ENCODE assay signal across 20 mouse cellular contexts in the genomic region with DNA sequence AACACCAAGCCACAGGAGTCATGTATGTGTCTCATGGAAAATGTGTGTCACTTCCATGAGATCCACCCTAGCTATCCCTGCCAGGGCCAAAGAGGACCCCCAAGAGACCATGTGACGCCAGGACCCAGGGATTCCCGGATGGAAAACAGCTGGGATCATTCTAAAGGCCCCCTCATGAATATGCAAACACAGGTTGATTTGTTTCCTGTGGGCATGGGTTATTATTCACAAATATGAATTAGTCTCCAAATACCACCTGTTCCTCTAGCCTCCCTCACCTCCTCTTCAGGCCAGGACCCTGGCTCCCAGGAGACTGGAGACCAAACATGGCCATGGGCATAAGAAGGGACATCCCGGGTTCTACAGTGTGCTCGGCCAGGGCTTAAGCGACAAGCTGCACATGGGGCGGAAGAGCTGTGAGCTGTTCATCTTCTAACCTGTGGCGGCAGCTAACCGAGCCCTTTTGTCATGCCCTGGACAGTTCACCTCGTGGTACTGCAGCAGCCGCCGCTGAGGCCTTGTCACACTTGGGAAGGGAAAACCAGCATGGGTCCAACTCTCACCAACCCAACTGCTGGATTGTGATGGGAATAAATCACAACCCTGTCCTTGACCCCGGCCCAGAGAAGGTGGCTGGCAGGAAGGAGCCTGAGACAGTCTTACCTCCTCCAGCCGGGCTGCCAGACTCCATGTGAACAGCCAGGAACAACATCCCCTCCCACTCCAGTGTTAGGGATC. TPM values are rescaled to one million over a fixed set of nuclear protein-coding genes. Genes with fewer than 3 reads are reported as not detected.
DNase-seq lines count a peak whose midpoint lies in the region; ATAC-seq and TF ChIP-seq lines count a peak whose summit lies in the region.
"Had no signal": no experiment of that assay in that cellular context is flagged by ENCODE, and none has a peak within 500 bp of the region (broad histone marks: within the 10 kb centered on the region; RNA-seq: fewer than 3 reads in every experiment).

No protein-coding gene starts in this region.

- no peak overlapping the region for H3K4me3 ChIP-seq in hindbrain, embryonic 10.5 days
- no peak overlapping the region for H3K4me3 ChIP-seq in hindbrain, embryonic 16.5 days (ENCODE audit: low read length)
- no peak overlapping the region for H3K4me3 ChIP-seq in midbrain, embryonic 13.5 days (replicated peaks)
- no peak overlapping the region for H3K4me3 ChIP-seq in midbrain, embryonic 14.5 days (replicated peaks; ENCODE audit: low read depth, low read length)
- H3K4me3 ChIP-seq in limb, embryonic 10.5 days = no peak overlapping the region
- no peak overlapping the region for H3K4me3 ChIP-seq in left cerebral cortex, adult 2 months
- H3K4me3 ChIP-seq: gastrocnemius, adult 2 months; liver, embryonic 15.5 days; midbrain, embryonic 15.5 days had no signal

- intact Hi-C loops in left cerebral cortex, adult 2 months (cut with DNase I) = no loop called here

- H3K36me3 ChIP-seq in hindbrain, embryonic 10.5 days = peaks cover 95% of the 10 kb centered on the region
- H3K36me3 ChIP-seq in hindbrain, embryonic 16.5 days (ENCODE audit: control insufficient read depth, insufficient read depth, low read length) = no peaks in the 10 kb centered on the region; the same call in 1 of the 2 replicates
- H3K36me3 ChIP-seq in midbrain, embryonic 13.5 days = peaks cover 40% of the 10 kb centered on the region
- H3K36me3 ChIP-seq in midbrain, embryonic 14.5 days (ENCODE audit: control insufficient read depth, insufficient read depth, low read length) = peaks cover 21% of the 10 kb centered on the region
- peaks cover 82% of the 10 kb centered on the region for H3K36me3 ChIP-seq in limb, embryonic 10.5 days
- H3K36me3 ChIP-seq: G1E; liver, embryonic 15.5 days had no signal

- peak overlapping the region; percentile 53 for H3K27ac ChIP-seq in hindbrain, embryonic 10.5 days
- no peak overlapping the region for H3K27ac ChIP-seq in hindbrain, embryonic 16.5 days (ENCODE audit: low read depth, low read length)
- peak overlapping the region; percentile 4; the same call in 1 of the 2 replicates for H3K27ac ChIP-seq in midbrain, embryonic 13.5 days
- H3K27ac ChIP-seq in midbrain, embryonic 14.5 days (replicated peaks; ENCODE audit: low read depth, low read length) = no peak overlapping the region
- H3K27ac ChIP-seq in limb, embryonic 10.5 days = peak overlapping the region; percentile 4; the same call in 1 of the 2 replicates
- H3K27ac ChIP-seq in left cerebral cortex, adult 2 months = no peak overlapping the region
- H3K27ac ChIP-seq: gastrocnemius, adult 2 months; liver, embryonic 15.5 days; midbrain, embryonic 15.5 days had no signal

- 74% methylated on average over 13 of the region's 13 CpGs for WGBS in hindbrain, embryonic 10.5 days
- 39% methylated on average over 13 of the region's 13 CpGs for WGBS in hindbrain, embryonic 16.5 days
- 65% methylated on average over 13 of the region's 13 CpGs for WGBS in midbrain, embryonic 13.5 days
- 64% methylated on average over 13 of the region's 13 CpGs for WGBS in midbrain, embryonic 14.5 days
- 82% methylated on average over 13 of the region's 13 CpGs for WGBS in limb, embryonic 10.5 days

- peak; percentile 32 to 40 for DNase-seq in adrenal gland, postnatal 36 days
- no peak for DNase-seq in adrenal gland, adult 2 months
- no peak for DNase-seq in hindbrain, embryonic 10.5 days (ENCODE audit: low spot score)
- DNase-seq in midbrain, embryonic 14.5 days = no peak
- no peak for DNase-seq in limb, embryonic 10.5 days (ENCODE audit: low spot score)
- DNase-seq in left cerebral cortex, adult 2 months (ENCODE audit: extremely low spot score in 1 of 2, low spot score in 2 of 2) = no peak
- DNase-seq: cerebellum, adult 11 months; cerebellum, postnatal 36 days; gastrocnemius, adult 2 months; heart, adult 18-20 months; layer of hippocampus, postnatal 36 days; lung, postnatal 4 days; right cerebral cortex, postnatal 14 days had no signal

- ATAC-seq in hindbrain, embryonic 16.5 days = no peak
- no peak for ATAC-seq in midbrain, embryonic 13.5 days
- ATAC-seq in midbrain, embryonic 14.5 days (ENCODE audit: low FRiP score, low TSS enrichment) = no peak
- ATAC-seq: forebrain, embryonic 16.5 days; intestine, embryonic 16.5 days; midbrain, embryonic 15.5 days had no signal

- no peaks in the 10 kb centered on the region for H3K27me3 ChIP-seq in hindbrain, embryonic 10.5 days (ENCODE audit: insufficient read depth, poor library complexity, severe bottlenecking)
- no peaks in the 10 kb centered on the region for H3K27me3 ChIP-seq in hindbrain, embryonic 16.5 days (replicated peaks; ENCODE audit: control insufficient read depth, insufficient read depth, low read length)
- no peaks in the 10 kb centered on the region for H3K27me3 ChIP-seq in midbrain, embryonic 13.5 days
- no peaks in the 10 kb centered on the region for H3K27me3 ChIP-seq in midbrain, embryonic 14.5 days (ENCODE audit: control insufficient read depth, insufficient read depth, low read length)
- no peaks in the 10 kb centered on the region for H3K27me3 ChIP-seq in limb, embryonic 10.5 days (ENCODE audit: low read depth, poor library complexity, severe bottlenecking)
- H3K27me3 ChIP-seq: liver, embryonic 15.5 days; midbrain, embryonic 15.5 days had no signal

- H3K4me2 ChIP-seq in hindbrain, embryonic 16.5 days (ENCODE audit: low read length) = no peak overlapping the region
- H3K4me2 ChIP-seq in midbrain, embryonic 13.5 days (replicated peaks) = no peak overlapping the region
- no peak overlapping the region for H3K4me2 ChIP-seq in midbrain, embryonic 14.5 days (ENCODE audit: low read length)
- H3K4me2 ChIP-seq: liver, embryonic 15.5 days; midbrain, embryonic 15.5 days had no signal

- no peak for TF ChIP-seq CTCF in left cerebral cortex, adult 2 months (IDR thresholded peaks at IDR 0.05)

- H3K4me1 ChIP-seq in hindbrain, embryonic 10.5 days (replicated peaks) = peaks cover 87% of the 10 kb centered on the region
- H3K4me1 ChIP-seq in hindbrain, embryonic 16.5 days (ENCODE audit: control insufficient read depth, insufficient read depth, low read depth, low read length) = peaks cover 35% of the 10 kb centered on the region
- peaks cover 65% of the 10 kb centered on the region for H3K4me1 ChIP-seq in midbrain, embryonic 13.5 days (replicated peaks)
- peaks cover 30% of the 10 kb centered on the region for H3K4me1 ChIP-seq in midbrain, embryonic 14.5 days (ENCODE audit: control insufficient read depth, insufficient read depth, low read length)
- H3K4me1 ChIP-seq in limb, embryonic 10.5 days = peaks cover 42% of the 10 kb centered on the region

- H3K9ac ChIP-seq in hindbrain, embryonic 16.5 days (ENCODE audit: low read depth, low read length) = no peak overlapping the region
- no peak overlapping the region for H3K9ac ChIP-seq in midbrain, embryonic 13.5 days (replicated peaks)
- H3K9ac ChIP-seq in midbrain, embryonic 14.5 days (replicated peaks; ENCODE audit: low read length) = no peak overlapping the region
- H3K9ac ChIP-seq: liver, embryonic 15.5 days; midbrain, embryonic 15.5 days had no signal

- H3K9me3 ChIP-seq in hindbrain, embryonic 10.5 days = no peaks in the 10 kb centered on the region
- H3K9me3 ChIP-seq in hindbrain, embryonic 16.5 days (ENCODE audit: control insufficient read depth, low read length) = no peaks in the 10 kb centered on the region
- H3K9me3 ChIP-seq in midbrain, embryonic 13.5 days = no peaks in the 10 kb centered on the region
- no peaks in the 10 kb centered on the region for H3K9me3 ChIP-seq in midbrain, embryonic 14.5 days (ENCODE audit: control insufficient read depth, low read length)
- H3K9me3 ChIP-seq in limb, embryonic 10.5 days (replicated peaks) = no peaks in the 10 kb centered on the region
- H3K9me3 ChIP-seq: G1E; liver, embryonic 15.5 days; midbrain, embryonic 15.5 days had no signal

RNA-seq across cellular contexts. Expression of a gene that starts 9.6 kb away (rescaled TPM):
- 10 to 100 TPM; 47.2 to 91.8 TPM for total RNA-seq in adrenal gland, postnatal 36 days (2021)
- total RNA-seq in adrenal gland, adult 2 months (2021) = 10 to 100 TPM; 34.9 to 87.8 TPM
- 43.2 and 43.3 TPM in 2 replicates for polyA plus RNA-seq in adrenal gland, adult 2 months (2012; rRNA removed)
- 104 and 106 TPM in 2 replicates for polyA plus RNA-seq in hindbrain, embryonic 10.5 days (2016; fragmentation: Nextera tagmentation; extraction: Ambion mirVana)
- 71.7 and 88.1 TPM in 2 replicates for polyA plus RNA-seq in hindbrain, embryonic 16.5 days (2015; fragmentation: Nextera tagmentation; extraction: Ambion mirVana)
- polyA plus RNA-seq in midbrain, embryonic 13.5 days (2015; fragmentation: Nextera tagmentation; extraction: Ambion mirVana) = 80.3 and 91.8 TPM in 2 replicates
- 69.5 and 73.4 TPM in 2 replicates for polyA plus RNA-seq in midbrain, embryonic 14.5 days (2014; fragmentation: Nextera tagmentation; extraction: Ambion mirVana)
- polyA plus RNA-seq in limb, embryonic 10.5 days (2016; fragmentation: Nextera tagmentation; extraction: Ambion mirVana) = 67.5 and 77.3 TPM in 2 replicates
- 100 to 1,000 TPM; 118 to 119 TPM for total RNA-seq in left cerebral cortex, adult 2 months (2021)
- polyA plus RNA-seq: G1E had no signal

Comparison
In these comparisons a context has a peak if more than half of its experiments do, and no peak if none do; other contexts are left out.
1. DNase-seq: peak in adrenal gland, postnatal 36 days (2 of 2); none in adrenal gland, adult 2 months (single experiment), hindbrain, embryonic 10.5 days (single experiment), midbrain, embryonic 14.5 days (single experiment), limb, embryonic 10.5 days (single experiment) and left cerebral cortex, adult 2 months (0 of 2).
2. H3K27ac ChIP-seq: peak in hindbrain, embryonic 10.5 days (single experiment), midbrain, embryonic 13.5 days (single experiment) and limb, embryonic 10.5 days (single experiment); none in hindbrain, embryonic 16.5 days (single experiment), midbrain, embryonic 14.5 days (single experiment) and left cerebral cortex, adult 2 months (single experiment).